Mouse (Mus musculus) lung, postnatal 36 days (tissue): Measurements from ENCODE around the gene Slco1a5.
"Not testable (repeated sequence)": the region's sequence is repeated elsewhere in the genome, so short reads cannot be mapped to it uniquely, and the experiment has no call there.

ENCODE experiments used
- DNase-seq: peaks from one replicate; pipeline ENCODE4 v3.0.0; 2022; ENCODE audit warnings: mixed read lengths

Gene Slco1a5

DNA sequence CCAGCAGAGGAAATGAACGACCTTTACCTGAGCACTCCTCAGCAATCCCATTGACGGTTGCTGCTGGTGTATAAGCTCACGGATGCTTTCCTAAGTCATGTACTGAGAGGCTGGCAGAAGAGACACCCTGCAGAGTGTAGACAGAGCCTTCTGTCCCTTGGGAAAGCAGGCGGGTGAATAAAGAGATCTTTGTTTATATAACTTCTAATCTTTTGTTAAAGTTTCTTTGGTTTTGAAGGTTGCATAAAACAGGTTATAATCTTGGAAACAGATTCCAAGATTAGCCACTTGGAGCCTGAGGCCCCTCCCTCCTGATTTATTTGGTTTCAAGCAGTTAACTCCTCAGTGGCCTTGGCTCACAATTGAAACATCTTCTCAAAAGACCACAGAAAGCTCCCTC lies at the start of gene Slco1a5:
Slco1a5 (minus strand) TSS at position 101 of the 400 bp plus-strand sequence.
- DNase-seq, result no peak

DNA sequence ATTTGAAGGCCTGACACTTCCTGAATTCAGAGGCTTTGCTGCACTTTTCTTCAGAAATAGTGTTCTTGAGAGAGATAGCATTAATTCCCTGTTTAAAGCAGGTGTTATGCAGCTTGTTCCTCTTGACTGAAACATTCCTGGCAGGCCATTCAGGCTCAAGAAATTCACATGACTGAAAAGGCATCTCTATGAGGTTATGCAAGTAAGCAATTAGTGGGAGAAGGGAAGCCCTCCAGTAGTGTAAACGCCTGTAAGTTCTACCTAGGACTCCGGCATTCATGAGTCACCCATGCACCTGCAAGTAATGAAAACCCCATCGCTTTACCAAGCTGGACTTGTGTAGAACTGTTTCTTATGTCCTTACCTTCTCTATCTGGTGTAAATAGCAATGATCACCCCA lies 46.8 kb upstream of the Slco1a5 start:
- peak; percentile 59 for DNase-seq

DNA sequence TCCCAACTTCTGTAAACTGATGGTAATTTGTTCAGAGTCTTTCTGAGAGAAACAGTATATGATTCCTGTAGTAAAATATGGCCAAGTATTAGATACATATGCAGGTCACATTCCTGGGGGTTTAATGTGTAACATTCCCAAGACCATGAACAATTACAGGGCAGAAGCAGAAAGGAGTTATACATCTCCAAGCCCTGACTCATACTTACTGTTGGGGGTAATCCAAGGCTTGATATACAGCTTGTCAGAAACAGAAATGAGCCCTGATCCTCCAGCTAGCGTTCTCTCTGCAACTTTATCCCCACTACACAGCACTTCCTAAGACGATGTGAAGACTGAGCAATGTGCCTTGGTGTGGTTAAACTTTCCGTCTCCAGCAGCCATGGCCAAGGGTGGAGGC lies 44.8 kb upstream of the Slco1a5 start:
- DNase-seq, result no peak

DNA sequence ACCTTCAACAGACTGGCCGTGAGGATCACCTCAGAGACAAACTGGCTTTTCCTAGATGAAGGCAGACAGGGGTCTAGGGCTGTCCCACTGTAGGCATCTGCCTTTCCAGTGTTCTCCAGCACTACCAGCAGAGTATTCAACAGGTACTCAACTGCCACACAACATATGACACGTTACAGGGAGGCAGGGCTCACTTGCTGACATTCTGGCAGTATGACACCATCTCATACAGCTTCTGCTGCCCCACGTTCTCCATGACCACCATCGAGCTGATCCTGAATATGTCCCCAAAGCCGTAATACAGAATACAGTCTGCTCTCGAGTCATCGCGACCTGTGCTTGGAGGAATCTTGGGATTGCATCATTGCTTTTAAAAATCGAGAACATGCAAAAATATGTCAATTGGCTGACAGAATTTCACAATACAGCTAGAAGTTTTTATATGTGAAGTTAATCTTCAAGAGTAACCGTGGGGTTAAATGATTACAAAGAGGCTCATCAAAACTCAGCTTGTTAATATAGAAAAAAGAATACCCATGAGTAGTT lies 43.8 kb upstream of the Slco1a5 start:
- no peak for DNase-seq

DNA sequence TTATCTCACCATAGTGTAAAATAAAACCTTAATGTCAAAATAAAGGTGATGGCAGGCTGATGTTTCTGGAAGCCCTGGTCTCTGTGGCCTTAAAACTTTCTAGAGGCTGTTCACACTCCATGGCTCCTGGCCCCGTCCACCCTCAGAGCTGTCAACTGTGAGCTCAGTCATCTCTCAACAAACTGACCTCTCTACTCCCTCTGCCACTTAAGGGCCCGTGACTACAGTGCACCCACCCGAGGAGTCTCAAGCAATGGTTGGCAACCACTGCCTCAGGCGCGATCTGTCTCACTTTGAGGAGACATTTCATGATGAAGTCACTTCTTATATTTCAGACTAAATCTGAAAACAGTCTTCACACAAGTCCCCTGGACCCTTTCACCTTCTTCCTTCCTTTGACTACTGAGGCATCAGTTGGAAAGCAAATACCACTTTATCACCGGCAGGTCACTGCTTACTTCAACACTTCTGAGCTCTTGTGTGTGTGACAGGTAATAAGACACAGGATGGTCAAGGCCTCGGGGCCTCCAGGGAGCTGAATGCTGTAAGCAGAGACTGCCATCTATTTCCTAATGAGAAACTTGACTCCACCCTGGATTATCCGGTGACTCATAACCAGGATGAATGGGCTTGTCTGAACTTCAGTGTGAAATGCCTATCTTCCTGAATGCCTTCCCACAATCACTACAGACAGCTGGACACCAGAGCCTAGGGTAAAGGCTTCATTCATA lies 43.1 kb upstream of the Slco1a5 start:
- DNase-seq, result no peak

DNA sequence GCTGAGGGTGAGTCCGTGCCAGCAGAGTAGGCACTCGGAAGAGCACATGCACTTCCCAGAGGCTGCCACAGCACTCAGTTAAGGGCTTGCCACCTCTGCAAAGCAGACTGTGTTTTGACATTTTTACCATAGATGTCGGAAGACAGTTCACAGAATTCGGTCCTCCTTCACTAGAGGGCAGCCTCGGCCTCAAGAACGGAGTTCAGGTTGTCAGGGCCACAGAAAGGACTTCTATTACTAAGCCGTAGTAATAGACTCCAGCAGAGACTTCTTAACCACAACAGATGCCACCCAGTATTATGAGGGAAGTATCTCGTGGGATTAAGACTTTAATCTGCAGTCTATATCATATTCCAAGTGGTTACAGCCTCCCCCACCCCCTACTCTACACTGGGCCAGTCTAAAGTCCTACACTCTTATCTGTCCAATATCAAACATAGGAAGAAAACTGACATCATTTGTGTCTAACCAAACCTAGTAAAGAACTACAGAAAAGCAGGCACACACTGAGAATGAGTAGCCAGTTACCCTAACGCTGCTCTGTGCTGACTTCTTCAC lies 40.3 kb upstream of the Slco1a5 start:
- DNase-seq, result peak; percentile 40

DNA sequence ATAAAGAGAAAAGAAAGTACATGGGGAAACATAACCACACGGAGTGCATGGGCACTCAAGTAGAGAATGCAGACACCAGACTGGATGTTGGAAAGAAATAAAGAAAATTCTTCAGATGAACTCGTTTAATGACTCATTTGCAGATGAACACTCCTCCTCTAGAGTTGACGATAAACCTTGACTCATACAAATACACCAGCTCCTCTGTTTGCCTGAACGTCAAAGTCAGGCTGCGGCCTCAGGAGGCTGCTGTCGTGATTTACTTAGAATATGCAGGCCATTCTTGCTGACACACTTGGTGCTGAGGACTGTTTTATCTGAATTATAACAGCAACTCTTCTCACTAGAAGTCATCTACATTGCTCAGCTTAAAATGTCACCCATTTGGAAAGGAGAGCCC lies 39.3 kb upstream of the Slco1a5 start:
- DNase-seq, result no peak

DNA sequence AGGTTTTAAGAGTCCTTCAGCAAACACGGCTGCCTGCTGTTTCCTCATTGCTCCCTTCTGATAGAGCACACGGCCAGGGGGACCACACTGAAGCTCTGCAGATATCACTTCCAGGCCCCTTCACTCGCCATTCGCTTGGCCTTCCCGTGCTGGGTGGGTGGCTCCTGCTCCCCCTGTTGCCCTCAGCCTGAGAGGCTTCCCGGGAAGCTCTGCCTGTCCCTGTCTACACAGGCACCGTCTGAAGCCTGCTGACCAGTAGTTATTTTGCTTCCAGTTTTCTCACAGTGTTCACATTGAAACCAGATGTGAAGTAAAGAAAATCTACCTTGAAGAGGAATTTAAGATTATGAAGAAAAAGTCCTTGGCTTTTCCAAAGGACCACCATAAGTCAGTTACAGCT lies 34.3 kb upstream of the Slco1a5 start:
- DNase-seq, result peak; percentile 9

DNA sequence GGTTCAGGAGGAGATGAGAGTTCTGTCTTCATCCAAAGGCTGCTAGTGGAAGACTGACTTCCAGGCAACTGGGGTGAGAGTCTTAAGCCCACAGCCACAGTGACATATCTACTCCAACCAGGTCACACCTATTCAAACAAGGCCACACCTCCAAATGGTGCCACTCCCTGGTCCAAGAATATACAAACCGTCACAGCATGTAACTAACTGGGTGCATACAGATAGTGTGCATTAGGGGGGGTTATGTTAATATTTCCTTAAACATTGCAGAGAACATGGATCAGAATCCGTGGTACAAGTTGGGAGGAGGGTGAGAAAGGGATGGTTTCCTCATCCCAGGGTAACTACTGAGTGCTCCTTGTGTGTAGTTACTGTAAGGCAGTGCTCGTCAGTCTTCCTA lies 29.3 kb upstream of the Slco1a5 start:
- DNase-seq, result not testable (repeated sequence)

DNA sequence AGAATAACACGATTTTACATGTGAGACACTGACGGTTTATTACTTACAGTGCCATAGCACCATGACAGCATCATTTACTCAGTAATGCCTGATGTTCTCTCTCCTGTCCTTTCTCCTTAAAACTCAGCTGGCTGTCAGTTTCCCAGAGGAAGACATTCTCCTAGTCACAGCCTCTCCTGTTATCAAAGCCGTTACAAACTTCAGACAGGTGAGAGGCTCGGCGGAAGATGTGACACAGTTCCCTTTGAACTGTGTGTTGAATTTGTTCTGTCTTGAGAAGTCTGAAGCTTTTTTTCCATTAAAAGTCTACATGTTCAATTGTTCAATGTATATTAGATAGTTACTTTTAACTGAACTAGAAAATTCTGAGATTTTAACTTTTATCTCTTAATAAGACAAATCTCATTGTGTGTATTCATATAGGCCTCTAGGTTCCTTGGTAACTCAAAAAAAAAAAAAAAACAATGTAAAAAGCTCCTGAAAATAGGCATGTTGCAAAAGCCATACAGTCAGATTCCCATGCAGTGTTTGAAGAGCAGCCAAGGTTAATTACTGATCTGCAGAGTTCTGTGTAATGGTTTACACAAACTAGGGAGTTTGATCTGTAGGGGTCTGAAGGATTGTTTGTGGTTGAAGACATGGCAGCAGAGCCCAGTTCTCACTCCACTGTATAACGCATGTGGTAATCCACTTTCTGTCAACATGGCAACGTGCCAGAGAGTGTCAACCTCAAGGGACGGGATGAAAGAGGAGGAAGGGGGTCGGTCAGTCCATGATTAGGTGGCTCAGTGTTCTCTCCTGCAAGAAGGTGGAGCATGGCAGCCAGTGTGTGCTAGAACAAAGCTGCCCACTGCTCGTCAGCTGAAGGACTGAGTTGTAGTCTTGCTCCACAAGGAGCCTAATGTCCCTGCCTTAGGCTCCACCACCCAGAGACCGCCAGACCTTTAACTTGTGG lies 24.9 kb upstream of the Slco1a5 start:
- DNase-seq, result no peak

DNA sequence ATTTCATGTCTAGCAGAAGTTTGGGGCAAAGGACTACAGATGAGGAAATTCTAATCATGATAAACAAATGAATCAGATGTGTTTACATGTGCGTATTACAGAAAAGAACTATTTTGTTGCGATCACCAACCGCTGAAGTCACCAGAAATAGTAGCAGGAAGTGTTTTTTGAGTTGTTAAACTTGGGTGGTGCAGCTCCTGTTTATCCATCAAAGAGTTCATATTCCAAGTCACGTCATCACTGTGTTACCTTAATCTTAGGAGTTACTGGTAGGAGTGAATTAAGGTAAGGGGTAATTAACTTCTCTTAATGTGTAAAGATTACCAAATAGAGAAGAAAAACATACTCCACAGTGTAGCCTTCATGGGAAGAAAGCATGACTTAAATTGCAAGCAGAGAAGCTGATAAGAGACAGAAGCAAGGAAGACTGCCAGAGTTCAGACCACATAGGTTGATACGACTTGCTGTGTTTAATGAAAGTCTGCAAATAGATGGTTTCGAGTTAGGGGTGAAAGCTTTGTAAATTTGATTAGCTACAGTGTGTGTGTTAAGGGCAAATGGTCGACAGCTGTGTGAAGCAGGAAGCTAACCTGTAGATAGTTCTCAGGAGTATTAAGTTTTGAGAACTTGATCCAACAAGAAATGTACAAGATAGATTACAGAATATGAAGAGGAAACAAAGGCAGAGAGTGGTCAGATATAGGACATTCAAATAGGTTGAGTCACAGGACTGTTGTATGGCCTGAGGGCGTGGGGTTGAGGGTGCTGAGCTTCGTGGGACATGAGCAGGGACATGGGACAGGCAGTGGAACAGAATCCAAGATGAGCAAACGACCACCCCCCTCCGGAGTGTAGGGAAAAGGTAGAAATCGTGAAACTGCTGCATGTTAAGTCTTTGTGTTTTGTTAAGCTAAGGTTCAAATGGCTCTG lies 23.7 kb upstream of the Slco1a5 start:
- DNase-seq, result no peak

DNA sequence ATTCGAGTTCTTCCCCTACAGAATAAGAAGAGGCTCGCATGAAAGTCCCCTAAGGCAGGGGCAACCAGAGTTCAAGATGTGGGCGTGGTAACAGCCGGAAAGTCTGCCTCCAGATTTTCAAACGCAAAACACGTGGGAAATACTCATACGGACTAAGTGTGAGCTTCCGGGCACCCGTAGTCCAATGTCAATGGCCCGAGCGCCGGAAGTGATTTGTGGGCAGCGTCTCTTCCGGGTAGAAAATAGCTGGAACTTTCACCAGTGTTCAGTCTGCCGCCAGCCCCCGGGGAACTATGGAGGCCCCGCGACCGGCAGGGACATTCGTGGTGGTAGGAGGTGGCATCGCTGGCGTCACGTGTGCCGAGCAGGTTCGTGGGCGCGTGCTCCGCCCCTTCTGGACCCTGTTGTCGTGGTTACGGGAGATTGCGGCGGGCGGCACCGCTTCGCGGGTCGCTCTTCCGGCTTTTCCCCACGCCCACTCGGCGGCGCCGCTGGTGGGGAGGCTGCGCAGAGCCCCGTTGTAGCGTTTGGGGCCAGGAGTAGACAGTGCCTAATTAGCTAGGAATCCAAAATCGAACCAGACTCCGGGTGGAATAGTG lies 22.8 kb upstream of the Slco1a5 start, which contains the start of gene Pyroxd1:
Pyroxd1 (plus strand) TSS at position 215 of the 599 bp plus-strand sequence.
- DNase-seq, result peak; percentile 92

DNA sequence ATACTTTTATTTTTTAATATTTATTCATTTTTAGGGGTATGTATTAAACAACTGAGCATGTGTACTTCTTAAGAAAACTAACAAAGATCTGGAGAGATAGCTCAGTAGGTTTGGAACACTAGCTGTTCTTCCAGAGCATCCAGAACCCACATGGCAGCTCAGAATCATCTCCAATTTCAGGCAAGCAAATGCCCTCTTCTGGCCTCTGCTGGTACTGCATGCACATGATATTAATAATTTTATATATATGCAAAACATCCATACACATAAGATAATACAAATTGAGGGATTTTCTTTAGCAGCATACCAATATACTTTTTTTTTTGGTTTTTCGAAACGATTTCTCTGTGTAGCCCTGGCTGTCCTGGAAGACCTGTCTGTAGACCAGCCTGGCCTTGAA lies 20.8 kb upstream of the Slco1a5 start:
- DNase-seq, result peak; percentile 76

DNA sequence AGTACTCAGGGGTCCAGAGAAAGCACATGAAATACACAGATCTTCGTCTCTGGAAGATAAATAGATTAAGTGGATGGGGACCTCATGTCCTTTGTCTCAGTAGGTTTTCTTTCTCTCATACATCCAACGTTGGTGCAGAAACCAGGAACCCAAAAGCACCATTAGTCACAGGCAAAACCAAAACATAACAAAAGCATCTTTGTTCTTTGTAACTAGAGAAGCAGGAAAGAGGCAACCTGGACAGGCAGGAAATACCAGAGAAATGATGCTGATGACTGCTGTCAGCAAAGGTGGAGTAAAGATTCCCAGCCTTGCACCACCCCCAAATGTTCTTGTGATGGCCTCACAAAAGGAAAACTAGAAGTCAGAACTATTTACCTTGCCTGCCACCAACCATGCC lies 16.8 kb upstream of the Slco1a5 start:
- DNase-seq, result no peak

DNA sequence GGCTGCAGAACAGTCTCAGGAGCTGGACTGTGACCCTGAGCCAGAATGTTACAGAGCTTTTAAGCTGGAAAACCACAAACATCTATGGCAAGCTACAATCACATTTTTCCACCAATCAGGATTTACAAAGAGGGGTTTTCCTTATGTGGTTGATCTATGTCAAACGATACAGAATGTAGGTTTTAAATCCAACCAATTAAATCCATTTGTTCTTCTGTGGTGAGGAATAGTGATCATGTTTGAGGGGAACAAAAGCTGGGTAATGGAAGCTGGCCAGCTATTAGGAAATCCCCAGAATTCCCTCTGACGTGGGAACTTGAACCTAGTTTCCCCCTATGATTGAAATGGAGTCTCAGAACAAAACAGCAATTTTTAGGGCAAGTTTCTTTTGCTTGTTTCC lies 16.2 kb upstream of the Slco1a5 start:
- DNase-seq, result no peak

DNA sequence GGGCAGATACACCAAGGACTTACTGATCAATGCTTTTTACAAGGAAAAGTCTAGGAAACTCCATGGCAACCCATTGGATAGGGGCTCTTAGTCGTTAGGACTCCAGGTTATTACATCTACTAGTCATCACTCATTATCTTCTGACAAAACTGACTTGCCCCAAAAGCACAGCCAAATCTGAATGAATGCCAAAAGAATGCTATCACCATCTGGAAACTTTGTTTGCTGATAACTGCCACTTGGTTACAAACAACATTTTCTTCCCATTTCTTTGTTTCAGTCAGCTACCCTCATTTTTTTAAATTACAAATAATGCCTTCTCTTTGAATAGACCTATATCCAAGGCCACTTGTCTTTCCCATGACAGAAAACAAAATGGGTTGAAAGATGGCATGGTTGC lies 6.4 kb upstream of the Slco1a5 start:
- DNase-seq, result no peak

DNA sequence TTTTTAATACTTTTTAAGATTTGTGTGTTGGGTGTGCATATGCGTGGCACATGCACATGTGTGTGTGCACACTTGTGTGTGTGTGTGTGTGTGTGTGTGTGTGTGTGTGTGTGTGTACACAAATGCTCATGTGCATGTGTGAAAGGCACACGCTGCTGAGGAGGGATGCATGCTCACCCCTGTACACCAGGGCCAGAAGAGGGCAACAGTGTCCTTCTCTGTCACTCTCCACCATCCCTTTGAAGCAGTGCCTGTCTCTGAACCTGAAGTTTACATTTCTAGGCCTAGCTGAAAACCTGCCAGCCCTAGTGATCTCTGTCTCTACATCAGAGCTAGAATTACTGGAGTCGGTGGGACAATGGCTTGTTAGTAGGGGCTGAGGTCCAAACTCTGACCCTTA lies 3.8 kb upstream of the Slco1a5 start:
- no peak for DNase-seq

DNA sequence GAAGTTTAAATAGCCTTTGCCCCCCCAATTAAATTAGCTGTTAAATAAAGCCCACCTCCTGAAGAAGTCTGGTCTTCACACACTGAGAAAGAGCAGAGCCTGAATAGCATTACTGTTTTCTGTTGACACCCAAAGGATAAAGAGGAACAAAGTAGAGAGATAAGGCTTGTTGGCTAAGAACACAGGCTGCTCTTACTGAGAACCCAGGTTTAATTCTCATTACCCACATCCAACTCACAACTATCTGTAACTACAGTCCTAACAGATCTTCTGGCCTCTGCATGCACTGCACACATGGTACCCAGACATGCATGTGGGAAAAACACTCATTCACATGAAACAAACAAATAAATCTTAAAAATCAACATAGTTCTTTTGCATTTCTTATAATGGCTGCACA lies 5.7 kb downstream of the Slco1a5 start:
- DNase-seq, result no peak

DNA sequence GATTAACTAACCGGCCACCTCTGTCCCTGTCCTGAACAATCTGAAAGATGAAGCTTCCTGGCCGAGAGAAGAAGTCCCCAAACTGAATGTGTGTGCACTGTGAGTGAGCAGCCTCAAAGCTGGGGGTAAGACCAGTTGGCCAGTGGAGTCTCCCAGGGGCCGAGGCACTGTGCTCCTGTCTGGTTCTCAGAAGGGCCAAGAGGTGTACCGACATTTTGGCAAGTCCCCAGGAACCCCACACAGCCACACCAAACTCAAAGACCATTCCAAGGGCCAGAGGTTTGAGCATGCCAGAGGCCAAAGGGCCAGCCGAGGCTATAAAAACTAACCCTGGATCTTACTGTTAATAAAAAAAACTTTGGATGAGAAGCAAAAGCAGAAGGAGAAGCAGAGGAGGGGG lies 8.5 kb downstream of the Slco1a5 start:
- DNase-seq, result no peak

DNA sequence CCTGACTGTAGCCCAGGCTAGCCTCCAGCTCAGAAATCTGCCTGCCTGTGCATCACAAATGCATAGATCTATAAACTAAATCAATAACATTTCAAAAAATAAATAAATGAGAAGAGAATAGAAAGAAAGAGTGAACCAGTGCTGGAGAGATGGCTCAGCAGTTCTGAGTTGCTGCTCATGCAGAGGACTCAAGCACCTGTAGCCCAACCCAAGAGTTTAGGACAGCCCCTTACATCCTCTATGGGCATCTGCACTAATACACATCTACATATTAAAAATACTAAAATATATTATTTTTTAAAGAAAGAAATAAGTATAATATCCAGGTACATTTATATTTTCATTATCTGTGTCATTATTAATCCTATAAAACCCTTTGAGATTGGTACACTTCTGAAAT lies 17.7 kb downstream of the Slco1a5 start:
- DNase-seq, result no peak

DNA sequence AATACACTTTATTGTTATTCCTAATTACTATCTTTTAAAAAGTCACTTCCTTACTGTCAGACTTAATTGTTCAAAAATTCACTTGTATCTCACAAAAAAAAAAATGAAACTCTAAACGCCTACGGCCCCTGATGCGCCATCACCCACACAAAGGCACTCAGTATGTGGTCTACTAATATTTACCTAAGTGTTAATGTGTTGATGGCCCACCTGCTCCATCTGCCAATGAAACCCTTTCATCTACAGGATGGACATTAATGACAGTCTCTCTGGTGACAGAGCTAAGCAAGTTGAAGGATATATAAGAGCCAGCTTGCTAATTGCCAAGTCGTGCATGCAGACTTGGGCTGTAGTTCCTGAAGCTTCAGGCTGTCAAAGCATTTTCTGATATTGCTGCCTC lies 24.7 kb downstream of the Slco1a5 start, which contains the start of gene Iapp:
Iapp (plus strand) TSS at position 326 of the 400 bp plus-strand sequence.
- no peak for DNase-seq
